Mouse (Mus musculus) spleen, postnatal 10 days (tissue): ENCODE results near the gene Ubxn6.
"Not testable (repeated sequence)": the region's sequence is repeated elsewhere in the genome, so short reads cannot be mapped to it uniquely, and the experiment has no call there.

ENCODE experiments used
- DNase-seq, 2 experiments: peaks; one replicate each; pipeline ENCODE4 v3.0.0; 2021 to 2022; ENCODE audit warnings: low spot score in 2 of 2

The Ubxn6 gene

GRCm38 (mm10) chr17:56074827-56075208 is at the start of gene Ubxn6:
TSS of gene Ubxn6 (minus strand) at chr17:56075028.
- DNase-seq = peak; percentile 85 to 98

DNA sequence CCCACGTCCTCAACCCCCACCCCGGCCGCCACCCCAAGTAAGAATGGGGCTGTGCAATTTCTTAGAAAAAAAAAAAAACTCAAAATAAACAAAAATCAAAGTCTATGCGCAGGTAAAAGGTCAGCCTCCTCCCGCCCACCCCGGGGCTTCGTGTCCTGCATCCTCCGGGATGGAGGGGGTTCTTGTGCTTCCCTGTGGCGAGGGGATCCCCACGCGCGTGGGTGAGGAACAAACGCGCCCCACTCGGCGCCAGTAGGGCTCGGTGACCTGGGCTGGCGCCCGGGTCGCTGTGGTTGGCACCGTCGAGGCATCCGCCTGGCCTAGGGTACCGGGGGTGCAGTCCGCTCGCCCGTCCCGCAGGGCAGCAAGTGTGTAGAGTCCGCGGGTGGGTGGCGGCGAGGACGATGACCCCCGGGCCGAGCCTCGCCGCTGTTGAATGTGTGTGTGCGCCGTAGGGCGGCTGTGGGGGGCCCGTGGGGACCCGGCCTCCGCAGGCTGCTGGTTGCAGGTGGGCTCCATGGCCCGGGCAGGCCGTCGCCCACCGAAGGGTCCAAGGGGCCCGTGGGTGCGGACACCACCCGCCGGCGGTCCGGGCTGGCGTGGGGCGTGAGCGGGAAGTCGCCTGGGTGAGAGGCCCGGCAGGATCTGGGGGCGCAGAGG is 49.0 kb upstream of the Ubxn6 start:
- DNase-seq = no peak

- no peak for DNase-seq
Observed at GRCm38 (mm10) chr17:56123161-56123560, 48.3 kb upstream of the Ubxn6 start.

DNA sequence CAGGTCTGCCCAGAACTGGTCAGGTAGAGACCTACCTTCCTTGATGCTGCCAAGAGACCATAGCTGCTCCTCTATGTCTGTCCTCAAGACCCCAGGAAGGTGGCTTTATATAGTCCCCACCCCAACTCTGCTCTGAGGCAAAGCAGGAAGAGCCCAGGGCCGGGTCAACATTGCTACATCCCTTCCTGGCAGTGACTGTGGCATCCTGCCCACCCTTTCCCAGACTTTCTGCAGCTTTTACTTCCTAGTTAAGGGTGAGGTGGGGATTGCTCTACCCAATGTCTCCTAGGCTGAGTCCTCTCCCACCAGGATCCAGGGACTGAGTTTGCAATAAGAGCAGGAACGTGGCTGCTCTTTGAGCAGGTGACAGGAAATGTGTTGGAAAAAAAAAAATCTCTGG is 47.0 kb upstream of the Ubxn6 start, which contains the start of gene Lrg1:
TSS of gene Lrg1 (minus strand) at position 176 of the 400 bp plus-strand sequence.
- no peak for DNase-seq

- DNase-seq = no peak
Observed at GRCm38 (mm10) chr17:56119981-56120880, 45.4 kb upstream of the Ubxn6 start.

DNA sequence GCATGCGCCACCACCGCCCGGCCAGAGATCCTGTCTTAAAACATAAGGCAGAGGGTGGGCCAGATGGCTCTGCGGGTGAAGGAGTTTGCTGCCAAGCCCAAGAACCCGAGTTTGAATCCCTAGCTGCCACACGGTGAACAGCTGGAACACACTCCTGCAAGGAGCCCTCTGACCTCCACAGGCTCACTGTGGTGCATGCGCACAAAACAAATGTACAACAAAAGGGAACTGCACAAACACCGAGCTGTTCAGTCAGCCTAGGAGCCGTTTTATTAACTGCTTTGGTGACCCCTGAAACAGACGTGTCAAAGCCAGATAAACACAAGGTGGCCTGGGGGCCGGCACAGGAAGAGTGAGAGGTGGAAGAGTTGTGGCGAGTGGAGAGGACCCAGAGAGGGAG is 44.6 kb upstream of the Ubxn6 start:
- no peak for DNase-seq

- DNase-seq = peak in 1 of 2 experiments; percentile 46
Observed at GRCm38 (mm10) chr17:56117251-56117710, 42.5 kb upstream of the Ubxn6 start, which contains the start of gene Plin5. TSS of gene Plin5 (minus strand) at chr17:56117596.

DNA sequence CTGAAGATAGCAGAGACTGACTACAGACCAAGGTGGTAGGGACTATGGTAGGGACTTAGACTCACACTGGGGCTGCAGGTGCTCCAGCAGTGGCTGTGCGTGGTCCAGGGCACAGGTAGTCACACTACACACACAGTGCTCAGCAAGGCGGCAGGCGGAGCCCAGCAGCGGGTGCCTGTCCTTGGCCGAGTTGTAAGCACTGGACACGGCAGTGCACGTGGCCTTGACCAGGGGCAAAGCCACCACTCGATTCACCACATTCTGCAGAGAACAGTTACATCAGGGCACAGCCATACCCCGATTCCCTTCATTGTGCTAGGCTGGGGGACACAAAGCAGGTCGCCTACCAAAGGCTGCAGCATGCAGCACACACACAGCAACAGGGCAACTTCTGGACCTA is 41.4 kb upstream of the Ubxn6 start:
- DNase-seq = no peak

DNA sequence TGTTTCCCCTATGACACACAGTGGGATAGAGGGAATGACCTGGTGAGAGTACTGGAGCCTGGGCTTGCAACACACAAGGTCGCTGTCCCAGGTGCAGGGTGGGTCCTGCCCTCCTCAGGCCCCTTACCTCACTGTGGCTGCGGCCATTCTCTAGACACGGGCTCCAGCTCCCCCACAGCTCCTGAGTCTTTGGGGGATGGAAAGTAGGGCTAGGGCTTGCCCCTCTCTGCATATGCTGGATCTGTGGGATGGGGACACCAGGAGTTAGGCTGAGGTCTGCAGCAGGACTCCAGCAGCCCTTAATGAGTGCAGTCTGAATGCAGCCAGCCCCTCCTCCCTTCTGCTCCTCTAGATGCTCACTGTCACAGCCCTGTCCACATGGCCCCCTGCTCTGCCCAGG is 37.9 kb upstream of the Ubxn6 start:
- no peak for DNase-seq

GRCm38 (mm10) chr17:56111864-56112263 is 37.0 kb upstream of the Ubxn6 start:
- peak; percentile 46 to 78 for DNase-seq

- no peak for DNase-seq
Observed at GRCm38 (mm10) chr17:56111021-56111420, 36.2 kb upstream of the Ubxn6 start.

DNA sequence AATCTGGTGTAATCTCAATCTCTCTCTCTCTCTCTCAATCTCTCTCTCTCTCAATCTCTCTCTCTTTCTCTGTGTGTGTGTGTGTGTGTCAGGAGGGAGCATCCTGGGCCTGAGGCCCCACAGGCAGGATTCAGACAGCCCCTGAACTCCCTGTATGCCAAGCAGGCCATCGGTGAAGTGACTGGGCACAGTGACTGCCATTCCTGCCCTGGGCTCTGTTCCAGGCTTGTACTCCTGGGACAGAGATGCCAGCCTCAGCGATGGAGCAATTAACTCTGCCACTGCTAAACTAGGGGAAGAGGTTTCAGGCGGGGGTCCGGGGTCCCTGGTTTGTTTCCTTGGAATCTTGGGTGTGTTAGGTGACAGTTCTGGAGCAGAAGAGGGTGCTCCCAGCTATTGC is 35.7 kb upstream of the Ubxn6 start:
- DNase-seq = no peak

DNA sequence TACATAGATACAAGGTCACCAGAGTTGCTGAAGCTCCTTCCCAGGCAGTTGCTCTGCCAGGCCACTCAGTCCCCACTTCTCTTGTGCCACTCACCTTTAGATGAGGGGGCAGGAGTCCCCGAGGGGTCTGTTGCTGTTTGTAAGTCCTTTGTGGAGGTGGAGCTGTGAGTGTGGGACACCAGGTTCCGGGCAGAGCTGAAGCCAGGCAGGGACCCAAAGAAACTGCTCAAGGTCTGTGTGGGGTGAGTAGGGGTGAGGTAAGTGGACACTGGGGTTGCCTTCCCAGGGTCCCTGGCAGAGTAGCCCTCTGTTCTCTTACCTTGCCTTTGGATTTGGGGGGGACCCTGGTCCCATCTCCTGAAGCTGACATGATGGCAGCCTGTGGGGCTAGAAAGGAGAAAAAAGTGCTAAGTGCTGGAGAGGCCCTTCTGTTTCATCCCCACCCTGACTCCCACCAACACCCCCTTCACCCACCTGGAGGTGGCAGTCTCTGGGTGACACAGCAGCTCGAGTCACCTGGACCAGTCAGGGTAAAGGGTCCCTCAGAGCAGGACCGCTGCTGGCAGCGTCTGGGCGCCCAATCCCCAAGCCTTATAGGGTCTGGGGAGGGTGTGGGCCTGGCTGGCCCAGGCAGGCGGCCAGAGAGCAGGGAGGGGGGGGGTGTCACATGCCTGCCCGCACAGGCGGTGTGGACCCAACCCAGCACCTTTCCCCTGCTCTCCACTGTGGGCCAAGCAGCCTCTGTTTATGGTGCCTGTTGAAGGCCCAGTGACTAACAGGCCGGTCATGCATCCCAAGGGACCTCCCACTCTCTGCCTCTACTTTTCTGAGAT is 34.6 kb upstream of the Ubxn6 start, which contains the start of gene Plin4:
TSS of gene Plin4 (minus strand) at position 585 of the 833 bp plus-strand sequence.
- DNase-seq = no peak

- DNase-seq = no peak
Observed at GRCm38 (mm10) chr17:56108334-56109044, 33.7 kb upstream of the Ubxn6 start.

DNA sequence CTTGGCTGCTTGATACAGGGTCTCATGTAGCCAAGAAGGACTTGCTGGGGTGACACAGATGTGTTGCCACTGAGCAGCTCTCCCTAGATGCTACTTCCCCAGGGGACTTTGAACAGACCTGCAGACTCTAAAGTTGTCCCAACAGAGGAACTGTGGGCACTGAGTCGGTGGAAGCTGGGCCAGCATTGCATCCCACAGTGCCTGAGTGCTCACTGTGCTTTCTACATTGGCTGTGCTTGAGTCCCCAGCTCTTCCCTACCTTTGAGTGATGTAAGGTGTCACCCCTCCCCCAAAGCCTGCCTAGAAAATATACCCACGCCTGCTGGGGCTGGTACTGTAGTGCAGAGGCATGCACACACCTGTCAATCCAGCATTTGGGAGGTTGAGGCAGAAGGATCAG is 32.9 kb upstream of the Ubxn6 start:
- DNase-seq = no peak

- no peak for DNase-seq
Observed at GRCm38 (mm10) chr17:56106981-56107380, 32.2 kb upstream of the Ubxn6 start.

GRCm38 (mm10) chr17:56106436-56106835 is 31.6 kb upstream of the Ubxn6 start:
- not testable (repeated sequence) for DNase-seq

DNA sequence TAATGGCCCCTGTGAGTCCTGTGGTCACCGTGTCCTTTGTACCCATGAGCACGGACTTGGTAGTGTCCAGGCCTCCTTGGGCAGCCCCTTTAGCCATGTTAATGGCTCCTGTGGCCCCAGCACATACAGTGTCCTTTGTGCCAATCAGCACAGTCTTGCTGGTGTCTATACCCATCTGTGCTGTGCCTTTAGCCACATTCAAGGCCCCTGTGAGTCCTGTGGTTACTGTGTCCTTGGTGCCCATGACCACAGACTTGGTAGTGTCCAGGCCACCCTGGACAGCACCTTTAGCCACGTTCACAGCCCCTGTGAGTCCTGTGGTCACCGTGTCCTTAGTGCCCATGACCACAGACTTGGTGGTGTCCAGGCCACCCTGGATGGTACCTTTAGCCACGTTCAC is 30.0 kb upstream of the Ubxn6 start:
- DNase-seq = not testable (repeated sequence)

GRCm38 (mm10) chr17:56103465-56104285 is 28.8 kb upstream of the Ubxn6 start:
- DNase-seq = no peak

- no peak for DNase-seq
Observed at GRCm38 (mm10) chr17:56102927-56103326, 28.1 kb upstream of the Ubxn6 start.
